Mouse (Mus musculus) bone marrow, adult 2 months (tissue): ENCODE results near the gene 1190002N15Rik.

Source experiments
- CTCF ChIP-seq: fragments of 200-500 bp; IDR thresholded peaks from 2 replicates; pipeline ENCODE4 v1.5.1; 2011; ENCODE audit warnings: low read length, control low read depth; ENCODE audit not compliant: control insufficient read depth, insufficient read depth
- POLR2A ChIP-seq: fragments of 200-500 bp; IDR thresholded peaks from 2 replicates; pipeline ENCODE4 v1.6.1; 2011; ENCODE audit warnings: low read depth, mild to moderate bottlenecking, control low read depth, low read length, borderline replicate concordance; ENCODE audit not compliant: control insufficient read depth

GRCm38 (mm10) chr9:94491467-94491866, 46.4 kb downstream of the 1190002N15Rik start:
- TF ChIP-seq CTCF: no peak
- no peak for TF ChIP-seq POLR2A
